Mouse (Mus musculus): ENCODE results near the gene Rev3l.

- TF ChIP-seq CTCF (conservative IDR thresholded peaks at IDR 0.05; ENCODE audit: low read length) = no peak
- no peak for TF ChIP-seq NANOG (IDR thresholded peaks at IDR 0.05; ENCODE audit: borderline replicate concordance, low read length)
Measured at GRCm38 (mm10) chr10:39912616-39913015, 180.7 kb downstream of the Rev3l start.

All from E14TG2a.4 (cell line).